Mouse (Mus musculus): ENCODE measurements around the gene Pak6. TPM values are rescaled to one million over a fixed set of nuclear protein-coding genes. Genes with fewer than 3 reads are reported as not detected.
"Not testable (repeated sequence)": the region's sequence is repeated elsewhere in the genome, so short reads cannot be mapped to it uniquely, and the experiment has no call there.

The Pak6 gene
- total RNA-seq (2014; fragmentation: Nextera tagmentation) (0.55 and 0.77 TPM in 2 replicates), total RNA-seq (2017) (1.0 and 1.4 TPM in 2 replicates)

- 0 out of 2 replicates have a peak, but pooled peaks have one; percentile 20 for ATAC-seq (replicated peaks; ENCODE audit: low FRiP score, low TSS enrichment, poor library complexity, severe bottlenecking)
These were observed at the start of gene Pak6 for GRCm38 (mm10) chr2:118662902-118663803. Gene Pak6 (plus strand): TSS chr2:118663303.

- ATAC-seq (replicated peaks; ENCODE audit: low FRiP score, low TSS enrichment, poor library complexity, severe bottlenecking) = no peak
These were observed 45.1 kb upstream of the Pak6 start for GRCm38 (mm10) chr2:118618013-118618412.

DNA sequence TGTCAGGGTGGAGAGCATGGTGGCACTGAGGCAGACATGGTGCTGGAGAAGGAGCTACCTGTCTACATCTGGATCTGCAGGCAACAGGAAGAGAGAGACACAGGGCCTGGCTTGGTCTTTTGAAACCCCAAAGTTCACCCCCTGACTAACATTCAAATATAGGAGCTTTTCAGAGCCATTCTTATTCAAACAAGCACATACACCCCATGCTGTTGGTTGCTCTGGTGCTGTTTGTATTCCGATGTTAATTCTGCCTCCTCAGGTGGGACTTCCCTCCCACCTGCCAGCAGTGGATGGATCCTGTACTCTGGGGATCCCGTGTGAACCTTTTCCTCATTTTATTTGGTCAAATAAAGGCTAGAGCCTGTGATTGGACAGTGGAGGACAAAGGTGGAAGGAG is 43.0 kb upstream of the Pak6 start:
- no peak for ATAC-seq (replicated peaks; ENCODE audit: low FRiP score, low TSS enrichment, poor library complexity, severe bottlenecking)

- no peak for ATAC-seq (replicated peaks; ENCODE audit: low FRiP score, low TSS enrichment, poor library complexity, severe bottlenecking)
These were observed 42.5 kb upstream of the Pak6 start for GRCm38 (mm10) chr2:118620608-118621007.

DNA sequence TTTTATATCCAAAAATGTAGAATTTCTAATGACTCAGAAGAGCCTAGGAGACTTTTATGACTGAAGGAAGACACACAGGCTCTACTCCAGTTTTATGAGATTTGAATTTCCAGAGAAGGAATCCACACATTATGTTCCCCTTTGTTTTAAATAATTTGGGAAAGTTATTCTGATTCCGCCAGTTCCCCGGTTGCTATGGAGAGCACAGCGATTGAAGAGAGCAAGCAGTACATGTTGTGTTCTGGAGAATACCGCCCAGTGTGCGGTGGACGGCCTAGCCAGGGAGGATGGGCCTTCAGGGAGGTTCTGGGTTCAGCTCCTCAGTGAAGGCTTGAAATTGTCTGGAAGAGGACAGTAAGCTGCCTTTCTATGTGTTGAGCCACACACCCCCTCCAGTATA is 33.8 kb upstream of the Pak6 start:
- no peak for ATAC-seq (replicated peaks; ENCODE audit: low FRiP score, low TSS enrichment, poor library complexity, severe bottlenecking)

DNA sequence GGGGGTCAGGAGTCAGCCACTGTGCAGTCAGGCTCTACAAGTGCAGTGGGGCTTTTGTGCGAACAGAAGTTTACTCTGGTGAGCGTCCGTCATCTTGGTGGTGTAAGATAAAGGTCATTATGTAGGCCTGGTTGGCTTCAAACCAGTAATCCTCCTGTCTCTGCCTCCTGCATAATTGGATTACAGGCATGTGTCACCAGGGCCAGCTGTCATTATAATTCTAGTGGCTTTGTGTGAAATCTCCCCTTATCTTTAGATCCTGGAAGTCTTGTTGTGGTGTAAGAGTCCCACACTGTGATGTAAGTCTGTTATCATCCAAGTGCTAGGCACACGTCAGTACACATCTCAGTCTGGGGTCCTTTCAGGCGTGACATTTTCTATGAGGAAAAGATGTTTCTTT is 29.7 kb upstream of the Pak6 start:
- no peak for ATAC-seq (replicated peaks; ENCODE audit: low FRiP score, low TSS enrichment, poor library complexity, severe bottlenecking)

DNA sequence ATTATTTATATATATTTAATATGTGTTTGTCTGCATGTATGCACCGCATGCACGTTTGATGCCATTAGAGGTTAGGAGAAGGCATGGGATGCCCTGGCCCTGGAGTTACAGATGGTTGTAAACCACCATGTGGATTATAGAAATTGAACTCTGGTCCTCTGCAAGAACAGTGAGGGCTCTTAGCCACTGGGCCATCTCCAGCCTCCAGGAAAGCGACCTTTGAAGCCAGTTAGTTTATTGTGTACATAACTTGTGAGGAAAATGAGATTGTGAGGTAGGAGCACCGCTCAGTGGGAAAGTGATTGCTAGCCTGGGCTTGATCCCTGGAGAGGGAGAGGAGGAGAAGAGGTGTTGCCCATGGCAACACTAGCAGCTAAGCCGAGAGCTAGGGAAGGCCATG is 25.8 kb upstream of the Pak6 start:
- no peak for ATAC-seq (replicated peaks; ENCODE audit: low FRiP score, low TSS enrichment, poor library complexity, severe bottlenecking)

DNA sequence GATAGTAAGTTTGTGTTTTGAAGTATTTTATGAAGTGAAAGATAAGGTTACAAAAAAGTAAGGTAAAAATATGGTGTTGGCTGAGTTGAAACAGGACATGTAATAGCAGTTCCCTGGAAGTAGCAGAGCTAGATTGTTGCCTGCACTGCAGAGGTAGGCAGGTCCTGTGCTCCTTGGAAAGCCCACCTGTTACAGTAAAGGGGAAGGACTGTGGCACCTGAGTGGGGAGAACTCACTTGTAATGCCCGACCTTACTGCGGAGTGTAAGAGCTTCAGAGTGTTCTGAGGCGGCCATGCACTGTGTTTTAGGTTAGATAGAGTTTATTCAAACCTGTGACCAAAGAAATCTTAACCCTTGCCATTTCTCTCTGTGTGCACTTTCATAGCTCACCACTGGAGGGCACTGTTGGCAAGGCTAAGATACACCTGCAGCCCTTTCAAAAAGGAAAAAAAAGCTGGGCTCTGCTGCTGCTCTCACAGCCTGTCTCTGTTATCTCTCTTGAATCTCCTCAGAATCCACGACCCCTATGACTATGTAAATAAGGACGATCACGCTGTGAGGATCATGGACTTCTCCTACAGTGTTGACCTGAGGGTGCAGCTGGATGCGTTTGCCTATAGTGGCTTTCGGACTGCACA is 25.1 kb upstream of the Pak6 start:
- peak; percentile 71 for ATAC-seq (replicated peaks; ENCODE audit: low FRiP score, low TSS enrichment, poor library complexity, severe bottlenecking)

DNA sequence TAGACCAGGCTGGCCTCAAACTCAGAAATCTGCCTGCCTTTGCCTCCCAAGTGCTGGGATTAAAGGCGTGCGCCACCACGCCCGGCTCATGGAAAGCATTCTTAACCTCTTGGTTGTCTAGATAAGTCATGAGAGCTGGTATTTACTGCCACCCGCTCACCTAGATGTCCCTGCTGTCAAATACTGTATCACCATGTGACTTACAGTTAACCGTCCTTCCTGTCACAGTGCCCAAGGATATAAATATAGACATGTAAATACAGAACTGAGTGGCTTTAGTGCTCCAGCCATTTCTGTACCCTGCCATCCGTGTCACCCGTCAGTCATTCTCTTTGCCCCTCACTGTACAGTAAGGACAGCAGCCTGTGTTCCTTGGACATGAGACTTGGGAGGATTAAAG is 24.4 kb upstream of the Pak6 start:
- ATAC-seq (replicated peaks; ENCODE audit: low FRiP score, low TSS enrichment, poor library complexity, severe bottlenecking) = no peak

GRCm38 (mm10) chr2:118641147-118641546 is 22.0 kb upstream of the Pak6 start:
- ATAC-seq (replicated peaks; ENCODE audit: low FRiP score, low TSS enrichment, poor library complexity, severe bottlenecking) = no peak

GRCm38 (mm10) chr2:118642431-118642830 is 20.7 kb upstream of the Pak6 start:
- no peak for ATAC-seq (replicated peaks; ENCODE audit: low FRiP score, low TSS enrichment, poor library complexity, severe bottlenecking)

- ATAC-seq (replicated peaks; ENCODE audit: low FRiP score, low TSS enrichment, poor library complexity, severe bottlenecking) = no peak
These were observed 20.2 kb upstream of the Pak6 start for GRCm38 (mm10) chr2:118642942-118643341.

DNA sequence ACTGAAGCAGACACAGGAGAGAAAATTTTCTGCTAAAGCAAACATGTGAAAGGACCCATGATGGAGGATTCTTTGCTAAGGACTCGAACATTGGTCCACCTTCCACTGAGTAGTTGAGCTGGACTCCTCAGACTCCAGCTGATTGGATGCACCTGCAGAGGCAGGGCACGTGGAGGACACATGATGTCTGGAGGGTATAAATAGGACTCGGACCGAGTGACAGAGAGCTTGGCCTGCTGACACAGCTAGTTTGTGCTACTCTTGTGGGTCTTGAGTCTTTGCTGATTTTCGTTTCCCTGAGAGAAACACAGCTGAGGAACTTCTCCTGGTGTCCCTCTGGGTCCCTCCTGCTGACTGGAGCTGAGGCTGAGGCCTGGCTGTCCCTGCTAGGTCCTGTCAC is 16.4 kb upstream of the Pak6 start:
- no peak for ATAC-seq (replicated peaks; ENCODE audit: low FRiP score, low TSS enrichment, poor library complexity, severe bottlenecking)

DNA sequence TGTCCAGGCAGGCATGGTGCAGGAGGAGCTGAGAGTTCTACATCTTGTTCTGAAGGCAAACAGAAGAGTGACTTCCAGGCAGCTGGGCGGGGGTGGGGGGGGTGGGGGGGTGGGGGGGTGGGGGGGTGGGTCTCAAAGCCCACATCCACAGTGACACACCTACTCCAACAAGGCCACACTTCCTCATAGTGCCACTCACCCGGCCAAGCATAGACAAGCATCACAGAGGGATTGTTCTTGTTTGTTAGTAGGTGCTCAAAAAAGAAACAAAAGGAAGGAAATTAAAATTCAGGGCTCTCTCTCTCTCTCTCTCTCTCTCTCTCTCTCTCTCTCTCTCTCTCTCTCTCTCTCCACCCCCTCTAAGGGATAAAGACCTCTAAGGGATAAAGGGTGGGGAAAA is 12.4 kb upstream of the Pak6 start:
- not testable (repeated sequence) for ATAC-seq (replicated peaks; ENCODE audit: low FRiP score, low TSS enrichment, poor library complexity, severe bottlenecking)

DNA sequence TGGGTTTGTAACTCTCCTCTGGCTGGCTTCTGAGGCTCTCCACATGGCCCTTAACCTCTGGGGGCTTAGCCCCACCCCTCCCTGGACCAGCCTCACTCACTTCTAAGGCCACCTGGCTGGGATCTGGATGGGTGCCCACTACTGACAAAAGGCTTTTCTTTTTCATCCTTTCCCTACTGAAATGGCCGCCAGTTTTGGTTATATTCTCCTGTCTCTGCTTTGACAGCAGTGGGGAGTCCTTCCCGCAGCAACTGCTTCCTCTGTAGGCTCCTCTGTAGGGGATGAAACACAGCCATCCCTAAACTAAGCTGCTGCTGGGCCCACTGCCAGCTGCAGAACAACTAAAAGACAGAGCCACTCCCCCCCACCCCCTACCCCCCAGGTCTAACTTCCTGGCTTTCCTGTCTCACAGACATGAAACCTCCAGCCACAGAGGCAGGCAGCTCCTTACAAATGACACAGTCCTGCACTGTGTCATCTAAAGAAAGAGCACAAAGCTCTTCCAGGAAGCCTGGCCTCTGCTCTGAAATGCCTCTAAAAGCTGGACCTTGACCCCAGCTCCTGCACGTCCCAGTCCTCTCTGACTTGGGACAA is 6.3 kb upstream of the Pak6 start:
- ATAC-seq (replicated peaks; ENCODE audit: low FRiP score, low TSS enrichment, poor library complexity, severe bottlenecking) = no peak

GRCm38 (mm10) chr2:118658457-118658856 is 4.6 kb upstream of the Pak6 start:
- ATAC-seq (replicated peaks; ENCODE audit: low FRiP score, low TSS enrichment, poor library complexity, severe bottlenecking) = peak; percentile 55

DNA sequence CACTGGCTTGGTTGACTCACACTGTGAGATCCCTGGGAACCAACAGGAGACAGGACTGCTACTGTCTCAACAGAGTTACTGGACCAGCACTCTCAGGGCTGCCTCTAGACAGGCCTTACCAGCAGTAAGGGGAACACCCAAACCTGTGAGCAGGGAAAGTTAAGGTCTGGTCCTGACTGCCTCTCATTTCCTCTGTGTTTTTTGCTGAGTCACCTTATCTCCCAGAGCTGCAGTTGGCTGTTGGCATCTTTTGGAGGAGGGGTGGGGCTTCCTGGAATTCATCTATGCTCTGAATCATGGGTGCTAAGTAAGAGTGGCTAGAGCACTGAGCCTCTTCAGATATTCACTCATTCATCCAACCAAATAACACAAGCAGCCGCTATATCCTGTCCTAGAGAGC is 4.0 kb upstream of the Pak6 start:
- peak; percentile 54 for ATAC-seq (replicated peaks; ENCODE audit: low FRiP score, low TSS enrichment, poor library complexity, severe bottlenecking)

- no peak for ATAC-seq (replicated peaks; ENCODE audit: low FRiP score, low TSS enrichment, poor library complexity, severe bottlenecking)
These were observed 3.6 kb upstream of the Pak6 start for GRCm38 (mm10) chr2:118659493-118659892.

- ATAC-seq (replicated peaks; ENCODE audit: low FRiP score, low TSS enrichment, poor library complexity, severe bottlenecking) = peak; percentile 73
These were observed 3.1 kb upstream of the Pak6 start for GRCm38 (mm10) chr2:118659998-118660452.

- ATAC-seq (replicated peaks; ENCODE audit: low FRiP score, low TSS enrichment, poor library complexity, severe bottlenecking) = no peak
These were observed 1.2 kb upstream of the Pak6 start for GRCm38 (mm10) chr2:118661891-118662290.

All from megakaryocyte-erythroid progenitor cell, adult 5-6 weeks (primary cell).